Mouse (Mus musculus) inflammation-experienced regulatory T-cells, adult 6 months (primary cell): ENCODE measurements around the gene Zfp27. TPM values are rescaled to one million over a fixed set of nuclear protein-coding genes. Genes with fewer than 3 reads are reported as not detected.
"Not testable (repeated sequence)": the region's sequence is repeated elsewhere in the genome, so short reads cannot be mapped to it uniquely, and the experiment has no call there.

Experiments
- ATAC-seq: one replicate; pipeline ENCODE4 v1.8.0; 2017
- polyA plus RNA-seq, 3 experiments: library from polyadenylated mRNA; unstranded; fragments of 100-300 nt; shearing (Covaris generic); gene quantifications; one replicate each; pipeline ENCODE4 v1.2.1; 2017

Gene Zfp27
- polyA plus RNA-seq, 3 experiments from 2014 or later, result 5.8 to 8.4 (median 7.1) TPM

DNA sequence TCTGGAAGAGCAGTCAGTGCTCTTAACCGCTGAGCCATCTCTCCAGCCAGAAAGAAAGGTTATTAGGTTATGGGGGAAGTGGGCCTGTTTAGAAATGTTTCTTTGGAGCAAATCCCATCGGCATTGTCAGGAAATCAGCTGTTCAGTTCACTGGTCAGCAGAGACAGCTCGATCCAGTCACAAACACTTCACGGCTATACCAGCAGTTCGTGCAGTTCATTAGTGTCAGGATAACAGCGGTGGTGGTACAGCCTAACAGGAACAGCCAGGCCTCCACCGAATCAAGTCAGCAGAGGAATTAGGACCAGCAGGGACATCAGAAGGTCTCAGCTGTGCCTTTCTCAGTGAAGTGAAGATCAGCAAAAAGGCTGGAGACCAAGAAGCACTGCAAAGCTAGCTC, 25.5 kb downstream of the Zfp27 start:
- no peak for ATAC-seq

- ATAC-seq, result no peak
Measured at GRCm38 (mm10) chr7:29880056-29880455, 26.3 kb downstream of the Zfp27 start.

- ATAC-seq, result not testable (repeated sequence)
Measured at GRCm38 (mm10) chr7:29877561-29877960, 28.8 kb downstream of the Zfp27 start.

GRCm38 (mm10) chr7:29874256-29874655, 32.1 kb downstream of the Zfp27 start:
- no peak for ATAC-seq

DNA sequence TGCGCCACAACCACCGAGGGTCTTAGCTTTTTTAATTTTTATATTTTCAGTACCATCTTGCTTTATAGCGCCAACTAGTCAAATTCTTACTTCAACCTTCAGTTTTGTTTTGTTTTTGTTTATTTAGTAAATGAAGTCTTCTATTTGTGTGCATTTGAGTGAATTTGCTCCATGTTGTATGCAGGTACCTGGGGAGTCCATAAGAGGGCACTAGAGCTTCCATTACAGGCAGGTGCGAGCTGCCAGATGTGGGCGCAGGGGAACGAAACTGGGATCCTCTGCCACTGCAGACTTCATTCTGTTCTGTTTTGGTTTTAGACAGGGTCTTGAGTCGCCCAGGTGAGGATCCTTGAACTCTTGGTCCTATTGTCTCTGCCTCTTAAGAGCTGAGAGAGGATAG, 44.7 kb downstream of the Zfp27 start:
- ATAC-seq, result no peak

GRCm38 (mm10) chr7:29859532-29860517, 46.5 kb downstream of the Zfp27 start, which contains the start of gene Zfp420:
Gene Zfp420 (plus strand): TSS chr7:29859979.
- peak; percentile 100 for ATAC-seq

- ATAC-seq, result peak; percentile 98
Measured at GRCm38 (mm10) chr7:29853219-29853842, 53.0 kb downstream of the Zfp27 start, which contains the start of gene Zfp940. Gene Zfp940 (minus strand): TSS chr7:29853669.

DNA sequence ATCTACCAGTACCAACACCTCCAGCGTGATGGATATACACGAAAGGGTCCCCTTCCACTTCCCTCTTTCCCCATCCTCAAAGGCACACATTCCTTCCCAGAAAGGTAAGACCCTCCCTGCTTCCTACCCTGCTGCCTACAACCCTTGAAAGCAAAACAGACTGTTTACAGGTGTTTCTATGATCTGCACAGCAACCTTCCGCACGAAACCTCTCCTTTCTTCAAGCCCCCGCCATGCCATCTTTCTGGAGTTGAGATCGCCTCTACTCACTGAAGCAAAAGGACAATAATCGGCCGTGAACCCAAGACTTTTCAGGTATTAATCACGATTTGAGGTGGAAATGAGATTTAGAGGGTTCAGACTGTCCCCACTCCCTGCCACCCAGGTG, 53.5 kb downstream of the Zfp27 start:
- ATAC-seq, result no peak

DNA sequence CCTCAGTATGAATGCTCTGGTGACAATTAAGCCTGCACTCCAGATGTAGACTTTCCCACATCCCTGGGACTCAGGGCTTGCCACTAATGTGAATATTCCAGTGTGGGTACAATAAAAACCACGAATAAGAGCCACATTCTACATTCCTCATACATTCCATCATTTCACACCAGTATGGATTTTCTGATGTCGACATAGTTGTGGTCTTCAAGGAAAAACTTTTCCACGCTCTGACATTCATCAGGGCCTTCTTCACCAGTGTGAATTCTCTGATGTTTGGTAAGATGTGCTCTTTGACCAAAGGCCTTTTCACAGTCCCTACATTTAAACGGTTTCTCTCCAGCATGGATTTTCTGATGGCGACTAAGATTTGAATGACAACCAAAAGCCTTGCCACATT, 61.8 kb downstream of the Zfp27 start:
- ATAC-seq, result no peak

Other genes starting within 250 kb of the Zfp27 start
- not detected for gene Catsperg2, start 179.5 kb downstream of the Zfp27 start, polyA plus RNA-seq
- gene Zfp84, start 138.0 kb downstream of the Zfp27 start, polyA plus RNA-seq, result 10 to 100 TPM; 14.0 to 17.9 (median 14.8) TPM
- gene Zfp30, start 122.6 kb downstream of the Zfp27 start, polyA plus RNA-seq, result under 1 TPM; 0.28 to 0.36 (median 0.35) TPM
- gene Zfp790, start 90.5 kb downstream of the Zfp27 start, polyA plus RNA-seq, result 10 to 100 TPM; 16.3 to 19.1 (median 16.9) TPM
- gene Zfp940, start 52.9 kb downstream of the Zfp27 start, polyA plus RNA-seq, result 1 to 10 TPM; 3.5 to 6.8 (median 4.8) TPM
- gene Zfp420, start 46.6 kb downstream of the Zfp27 start, polyA plus RNA-seq, result 1 to 10 TPM; 2.7 to 9.2 (median 8.2) TPM
- 1 to 10 TPM in 1 of 3 experiments, under 1 TPM in 2; 0.63 to 1.0 (median 0.80) TPM for gene Zfp383, start 1.7 kb upstream of the Zfp27 start, polyA plus RNA-seq
- gene Zfp74, start 47.5 kb upstream of the Zfp27 start, polyA plus RNA-seq, result 1 to 10 TPM; 3.8 to 4.7 (median 4.6) TPM
- gene Zfp568, start 77.4 kb upstream of the Zfp27 start, polyA plus RNA-seq, result 1 to 10 TPM; 1.8 to 2.0 (median 2.0) TPM
- 1 to 10 TPM; 4.4 to 7.2 (median 5.8) TPM for gene Zfp14, start 144.8 kb upstream of the Zfp27 start, polyA plus RNA-seq
- 10 to 100 TPM in 1 of 3 experiments, 1 to 10 TPM in 2; 4.6 to 10.9 (median 5.9) TPM for gene Zfp82, start 166.3 kb upstream of the Zfp27 start, polyA plus RNA-seq
- 1 to 10 TPM in 2 of 3 experiments, under 1 TPM in 1; 0.87 to 3.9 (median 1.7) TPM for gene Gm26920, start 183.8 kb upstream of the Zfp27 start, polyA plus RNA-seq
- 10 to 100 TPM in 2 of 3 experiments, 1 to 10 TPM in 1; 7.2 to 14.5 (median 10.9) TPM for gene Zfp566, start 184.0 kb upstream of the Zfp27 start, polyA plus RNA-seq
- gene Zfp260, start 188.2 kb upstream of the Zfp27 start, polyA plus RNA-seq, result 10 to 100 TPM; 59.7 to 83.0 (median 70.5) TPM
- 10 to 100 TPM; 10.2 to 15.5 (median 15.1) TPM for gene Zfp382, start 215.4 kb upstream of the Zfp27 start, polyA plus RNA-seq